Mouse (Mus musculus) liver, embryonic 14.5 days (tissue): ENCODE measurements around the gene Lpp.

ENCODE experiments used
- CTCF ChIP-seq: IDR thresholded peaks from 2 replicates; pipeline ENCODE4 v1.5.1; 2016; ENCODE audit warnings: antibody characterized with exemption, low read depth, control low read depth
- EP300 ChIP-seq: IDR thresholded peaks from 2 replicates; pipeline ENCODE4 v1.6.1; 2016; ENCODE audit warnings: antibody characterized with exemption, low read depth

DNA sequence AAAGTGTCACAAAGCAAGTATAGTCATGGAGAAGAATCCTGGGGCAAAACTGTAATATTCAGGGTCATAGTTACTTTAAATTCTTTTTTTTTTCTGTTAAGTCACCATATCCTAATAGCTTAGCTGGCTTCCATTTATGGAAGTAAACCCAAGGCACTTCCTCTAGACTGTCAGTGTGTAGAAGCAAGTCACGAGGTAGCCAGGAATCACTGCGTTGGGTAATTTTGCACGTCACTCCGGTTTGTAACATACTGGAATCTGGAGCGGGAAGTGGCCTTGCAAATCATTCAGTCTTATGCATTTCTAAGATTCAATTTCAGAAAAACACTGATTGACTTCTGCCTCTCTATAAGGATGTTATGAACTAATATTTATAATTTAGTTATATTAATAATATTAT, 232.3 kb downstream of the Lpp start:
- TF ChIP-seq CTCF (no peak), EP300 (no peak)
